Mouse (Mus musculus) sigmoid colon, adult 10 weeks (tissue): ENCODE results near the gene Lamtor5. TPM values are rescaled to one million over a fixed set of nuclear protein-coding genes. Genes with fewer than 3 reads are reported as not detected.

Source experiments
- polyA plus RNA-seq: library from polyadenylated mRNA; stranded (reverse); fragments of 350-450 nt; fragmentation: Illumina TruSeq; extraction: RNeasy Lipid Tissue Mini Kit (QIAGEN cat#74804); gene quantifications from one replicate; pipeline ENCODE4 v1.2.3, GENCODE M21; 2014; ENCODE audit warnings: low read depth, low replicate concordance

Gene Lamtor5
- 137 TPM for polyA plus RNA-seq

DNA sequence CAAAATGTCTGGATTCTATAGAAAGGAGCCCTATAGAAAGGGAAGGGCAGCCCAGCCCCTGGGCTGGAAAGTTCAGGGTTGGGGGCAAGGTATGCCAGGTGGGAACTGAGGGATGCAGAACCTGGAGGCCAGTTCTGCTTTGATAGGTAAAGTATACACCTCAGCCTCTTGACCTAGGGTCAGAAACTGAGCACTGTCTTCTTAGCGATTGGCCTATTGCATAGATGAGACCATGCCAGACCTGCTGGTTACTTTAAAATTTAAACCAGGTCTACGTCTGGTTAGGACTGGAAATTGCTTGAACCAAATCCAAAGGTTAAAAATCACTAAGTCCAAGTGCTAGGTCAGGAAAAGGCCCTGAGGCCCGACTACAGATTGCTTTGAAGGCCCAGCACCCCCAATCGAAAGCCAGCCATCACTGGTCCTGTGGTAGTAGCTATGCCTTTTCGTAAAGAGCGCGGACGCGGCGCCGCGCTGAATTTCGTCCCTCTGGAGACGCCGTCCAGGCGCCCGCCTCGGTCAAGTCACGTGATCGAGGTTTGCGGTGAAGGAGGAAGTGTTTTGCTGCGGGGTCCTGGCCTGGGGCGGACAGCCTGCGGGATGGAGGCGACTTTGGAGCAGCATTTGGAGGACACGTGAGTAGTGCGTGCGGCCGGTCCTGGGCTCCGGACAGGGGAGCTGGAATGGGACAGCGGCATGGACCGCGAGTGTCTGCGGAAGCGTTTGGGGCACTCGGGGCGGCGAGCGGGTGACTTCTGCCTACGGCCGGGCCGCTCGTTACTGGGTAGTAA, at the start of gene Lamtor5:
Lamtor5 (plus strand) TSS at position 380 of the 791 bp plus-strand sequence.

DNA sequence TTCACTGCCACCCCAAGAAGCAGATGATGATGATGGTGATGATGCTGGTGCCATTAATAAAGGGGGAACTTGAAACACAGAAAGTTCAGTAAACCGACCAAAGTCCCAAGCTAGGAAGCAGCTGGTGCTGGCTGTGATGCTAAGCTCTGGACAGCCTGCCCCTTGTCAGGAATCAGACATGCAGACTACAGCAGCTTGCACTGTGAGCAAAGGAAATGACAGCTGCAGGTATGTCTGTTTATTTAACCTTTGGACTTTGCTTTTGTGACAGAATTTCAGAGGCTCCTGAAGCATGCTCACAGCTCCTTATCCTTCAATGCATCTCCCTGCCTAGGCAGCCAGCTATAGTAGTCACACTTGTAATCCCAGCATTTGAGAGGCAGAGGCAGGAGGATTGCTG, 48.1 kb upstream of the Lamtor5 start, which contains the start of gene A630076J17Rik:
A630076J17Rik (plus strand) TSS at position 88 of the 400 bp plus-strand sequence.

DNA sequence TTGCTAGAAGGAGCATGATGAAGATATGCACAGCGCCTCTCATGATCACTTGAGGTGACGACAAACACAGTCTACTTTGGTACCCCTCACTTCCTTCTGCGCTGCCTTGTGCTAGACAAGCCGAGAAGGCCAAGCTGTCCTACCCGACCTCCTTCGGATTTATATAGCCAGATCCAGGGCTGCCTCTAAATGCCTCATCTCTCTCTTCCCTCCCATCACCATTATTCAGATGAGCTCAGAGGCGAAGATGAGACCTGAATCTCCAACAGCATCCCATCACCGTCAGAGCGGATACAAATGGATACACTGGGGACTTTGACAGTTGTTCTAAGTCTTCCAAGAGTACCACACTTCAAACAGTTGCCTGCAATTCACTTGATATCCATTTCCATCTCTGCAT, 39.1 kb upstream of the Lamtor5 start, which contains the start of gene Prok1:
Prok1 (minus strand) TSS at position 101 of the 400 bp plus-strand sequence.

DNA sequence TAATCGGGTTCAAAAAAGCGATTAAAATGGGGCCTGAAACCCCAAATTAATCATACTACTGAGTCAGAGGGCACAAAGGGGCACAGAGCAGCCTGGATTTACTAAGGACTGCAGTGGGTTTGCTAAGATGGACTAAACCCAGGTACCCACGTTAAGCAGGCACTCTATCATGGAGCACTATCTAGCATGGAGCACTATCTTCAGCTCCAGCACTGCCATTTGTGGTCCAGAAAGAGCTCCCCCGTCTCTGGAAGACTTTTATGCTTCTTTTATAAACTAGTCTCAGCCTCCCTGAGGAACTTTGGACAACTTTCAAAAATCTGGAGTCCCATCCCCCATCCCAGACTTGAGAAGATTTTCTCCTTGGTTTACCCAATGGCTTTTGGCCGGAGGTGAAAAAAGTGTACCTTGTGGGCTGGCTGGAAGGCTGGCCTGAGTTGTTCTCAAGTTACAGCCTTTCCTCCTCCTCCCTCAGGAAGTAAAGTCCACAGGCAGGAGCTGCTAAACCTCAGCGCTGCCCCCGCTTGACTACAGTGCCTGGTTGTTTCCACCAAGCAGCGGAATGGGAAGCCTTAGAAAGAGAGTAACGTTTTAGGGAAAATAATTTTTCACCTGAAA, 12.2 kb downstream of the Lamtor5 start, which contains the start of gene Slc16a4:
Slc16a4 (plus strand) TSS at position 467 of the 618 bp plus-strand sequence.

Other genes starting within 250 kb of the Lamtor5 start
- not detected for gene Kcna3, start 242.7 kb upstream of the Lamtor5 start, polyA plus RNA-seq
- gene Kcna2, start 177.7 kb upstream of the Lamtor5 start, polyA plus RNA-seq: 5.3 TPM
- not detected for gene Kcna10, start 95.8 kb upstream of the Lamtor5 start, polyA plus RNA-seq
- gene Cym, start 57.1 kb upstream of the Lamtor5 start, polyA plus RNA-seq: not detected
- not detected for gene A630076J17Rik, start 48.2 kb upstream of the Lamtor5 start, polyA plus RNA-seq
- gene Prok1, start 39.2 kb upstream of the Lamtor5 start, polyA plus RNA-seq: 0.13 TPM
- gene Slc16a4, start 12.4 kb downstream of the Lamtor5 start, polyA plus RNA-seq: 1.4 TPM
- 14.7 TPM for gene Rbm15, start 54.8 kb downstream of the Lamtor5 start, polyA plus RNA-seq
- gene Kcnc4, start 180.7 kb downstream of the Lamtor5 start, polyA plus RNA-seq: 0.16 TPM
- gene Slc6a17, start 239.2 kb downstream of the Lamtor5 start, polyA plus RNA-seq: 3.7 TPM